Mouse (Mus musculus) midbrain, embryonic 14.5 days (tissue): ENCODE results near the gene Ccnd3. TPM values are rescaled to one million over a fixed set of nuclear protein-coding genes. Genes with fewer than 3 reads are reported as not detected.
A peak's percentile ranks its signal among the peaks of the same experiment; 100 is the strongest.

Experiments used
- ATAC-seq: fragments of 200-750 bp; cut with Nextera tagmentation; 2 replicates; pipeline ENCODE4 v1.8.0; 2017; ENCODE audit warnings: moderate number of reproducible peaks, moderate library complexity; ENCODE audit not compliant: low FRiP score, low TSS enrichment
- DNase-seq: peaks from one replicate; pipeline ENCODE4 v3.0.0-alpha.2; 2015
- H3K27ac ChIP-seq: fragments of 300-500 bp; sonication (generic); replicated peaks from 2 replicates; pipeline ENCODE4 v1.5.1; 2014; ENCODE audit warnings: mild to moderate bottlenecking, low read depth, low read length, moderate library complexity
- H3K27me3 ChIP-seq: fragments of 300-500 bp; sonication (generic); 2 replicates; pipeline ENCODE4 v1.6.1; 2014; ENCODE audit warnings: low read length, control low read depth, mixed read lengths; ENCODE audit not compliant: control insufficient read depth, insufficient read depth
- H3K36me3 ChIP-seq: fragments of 300-500 bp; sonication (generic); 2 replicates; pipeline ENCODE4 v1.6.1; 2014; ENCODE audit warnings: low read length, control low read depth; ENCODE audit not compliant: control insufficient read depth, insufficient read depth
- H3K4me1 ChIP-seq: fragments of 300-500 bp; sonication (generic); 2 replicates; pipeline ENCODE4 v1.6.1; 2014; ENCODE audit warnings: mild to moderate bottlenecking, antibody characterized with exemption, low read length, control low read depth; ENCODE audit not compliant: control insufficient read depth, insufficient read depth
- H3K4me2 ChIP-seq: fragments of 300-500 bp; sonication (generic); 2 replicates; pipeline ENCODE4 v1.6.1; 2014; ENCODE audit warnings: mild to moderate bottlenecking, low read length, moderate library complexity
- H3K4me3 ChIP-seq: fragments of 300-500 bp; sonication (generic); replicated peaks from 2 replicates; pipeline ENCODE4 v1.5.1; 2014; ENCODE audit warnings: low read depth, low read length
- H3K9ac ChIP-seq: fragments of 300-500 bp; sonication (generic); replicated peaks from 2 replicates; pipeline ENCODE4 v1.6.1; 2014; ENCODE audit warnings: mild to moderate bottlenecking, low read length, moderate library complexity
- H3K9me3 ChIP-seq: fragments of 300-500 bp; sonication (generic); 2 replicates; pipeline ENCODE4 v1.6.1; 2016; ENCODE audit warnings: low read length, control low read depth, mixed read lengths; ENCODE audit not compliant: control insufficient read depth
- WGBS: fragments of 180-500 bp; shearing (Covaris S2); extraction: QIAGEN DNeasy Blood & Tissue Kit; methylation state at CpG from one replicate; pipeline ENCODE4 v1.1.7; 2014; 5-methylcytosine and 5-hydroxymethylcytosine counted together
- polyA plus RNA-seq: library from polyadenylated mRNA; unstranded; fragments of >200 nt; fragmentation: Nextera tagmentation; extraction: Ambion mirVana; gene quantifications from 2 replicates; pipeline ENCODE4 v1.2.1, GENCODE M21; 2014

The Ccnd3 gene
- polyA plus RNA-seq, 1 experiment from 2014 or later, result 67.3 TPM

DNA sequence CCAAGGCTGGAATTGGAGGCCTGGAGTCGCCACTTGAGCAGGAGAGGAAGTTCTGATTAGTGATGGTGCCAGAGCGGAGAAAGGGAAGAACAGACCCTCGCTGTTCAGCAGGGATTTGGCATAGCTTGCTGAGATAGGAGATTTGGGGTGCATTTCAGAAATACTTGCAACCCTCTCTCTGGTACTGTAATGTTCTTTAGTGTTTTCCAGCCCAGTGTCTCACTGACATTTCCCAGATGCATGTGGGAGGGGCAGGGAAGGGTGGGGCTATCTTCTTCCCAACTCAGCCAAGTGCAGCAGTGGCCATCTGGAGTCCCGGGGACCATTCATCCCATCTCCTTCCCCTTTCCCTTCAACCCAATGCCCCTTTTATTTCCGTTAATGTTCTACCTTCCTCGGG, 54.9 kb downstream of the Ccnd3 start:
- H3K4me3 ChIP-seq, result no peak overlapping the region
- no peaks in the 10 kb centered on the region for H3K4me1 ChIP-seq
- no peak overlapping the region for H3K27ac ChIP-seq
- H3K36me3 ChIP-seq, result no peaks in the 10 kb centered on the region
- no peaks in the 10 kb centered on the region for H3K9me3 ChIP-seq
- WGBS, result 75% methylated on average over 6 of the region's 6 CpGs
- no peak overlapping the region for H3K9ac ChIP-seq
- DNase-seq (no peak), ATAC-seq (no peak)
- H3K4me2 ChIP-seq, result no peak overlapping the region
- no peaks in the 10 kb centered on the region for H3K27me3 ChIP-seq

DNA sequence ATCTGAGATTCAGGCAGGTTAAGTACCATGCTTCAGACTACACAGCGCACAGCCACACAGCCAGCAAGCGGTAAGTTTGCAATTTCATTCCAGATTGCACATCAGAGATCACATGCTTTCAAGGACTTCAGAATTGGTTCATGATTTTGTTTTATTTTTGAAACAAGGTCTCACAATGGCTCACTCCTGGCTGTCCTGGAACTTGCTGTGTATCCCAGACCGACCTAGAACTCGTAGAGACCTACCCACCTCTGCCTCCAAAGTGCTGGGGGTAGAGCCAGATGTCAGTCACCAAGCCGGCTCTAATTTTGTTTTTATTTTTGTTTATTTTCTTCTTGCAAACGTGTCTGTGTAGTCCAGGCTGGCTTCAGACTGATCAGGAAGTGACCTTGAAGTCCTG, 58.0 kb downstream of the Ccnd3 start:
- no peak for DNase-seq
- H3K4me3 ChIP-seq, result no peak overlapping the region
- no peak for ATAC-seq
- no peaks in the 10 kb centered on the region for H3K27me3 ChIP-seq
- no peaks in the 10 kb centered on the region for H3K9me3 ChIP-seq
- 82% methylated on average over 6 of the region's 6 CpGs for WGBS
- no peak overlapping the region for H3K27ac ChIP-seq
- H3K4me1 ChIP-seq, result no peaks in the 10 kb centered on the region
- H3K9ac ChIP-seq, result no peak overlapping the region
- no peak overlapping the region for H3K4me2 ChIP-seq
- H3K36me3 ChIP-seq, result no peaks in the 10 kb centered on the region

DNA sequence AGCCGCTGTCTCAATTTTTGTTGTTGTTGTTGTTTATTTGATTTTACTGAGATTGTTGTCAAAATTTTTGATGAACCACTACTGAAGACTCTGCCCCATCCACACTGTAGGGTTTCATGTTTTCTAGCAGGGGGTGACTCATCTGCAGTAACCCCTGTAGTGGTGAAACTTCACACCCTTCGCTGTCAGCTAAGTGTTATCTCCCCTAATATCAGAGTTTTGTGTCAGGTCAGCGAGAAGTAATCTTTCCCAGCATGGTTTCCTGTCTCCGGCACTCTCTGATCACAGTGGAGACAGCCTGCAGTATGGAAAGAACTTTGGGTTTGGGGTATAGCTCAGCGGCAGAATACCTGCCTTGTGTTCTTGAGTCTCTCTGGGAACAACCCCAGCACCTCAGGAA, 59.8 kb downstream of the Ccnd3 start:
- Histone ChIP-seq H3K27me3 (no peaks in the 10 kb centered on the region), H3K4me2 (no peak overlapping the region), H3K9me3 (no peaks in the 10 kb centered on the region), H3K9ac (no peak overlapping the region), H3K27ac (no peak overlapping the region), H3K4me1 (no peaks in the 10 kb centered on the region), H3K36me3 (no peaks in the 10 kb centered on the region), H3K4me3 (no peak overlapping the region)
- DNase-seq (no peak), ATAC-seq (no peak)
- WGBS, result 93% methylated on average over 5 of the region's 5 CpGs

DNA sequence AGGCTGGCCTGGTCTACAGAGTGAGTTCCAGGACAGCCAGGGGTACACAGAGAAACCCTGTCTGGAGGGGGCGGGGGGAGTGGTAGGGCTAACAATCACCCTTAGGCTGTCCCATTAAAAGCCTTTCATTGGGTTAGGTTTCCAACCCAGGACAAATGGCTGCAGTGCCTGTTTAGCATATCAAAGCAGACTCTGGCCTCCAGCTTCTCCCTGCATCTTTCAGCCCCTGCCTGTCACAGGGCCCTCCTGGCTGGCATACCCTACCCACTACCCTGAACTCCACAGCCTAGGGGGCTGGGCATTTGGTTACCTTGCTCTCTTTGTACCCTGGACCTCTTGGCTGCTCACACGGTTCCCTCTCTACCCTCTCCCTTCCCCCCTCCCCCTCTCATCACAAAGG, 61.3 kb downstream of the Ccnd3 start:
- peak; percentile 57 for ATAC-seq
- Histone ChIP-seq H3K4me1 (no peaks in the 10 kb centered on the region), H3K27me3 (no peaks in the 10 kb centered on the region), H3K4me3 (no peak overlapping the region), H3K9ac (no peak overlapping the region), H3K36me3 (no peaks in the 10 kb centered on the region), H3K9me3 (no peaks in the 10 kb centered on the region), H3K4me2 (no peak overlapping the region), H3K27ac (no peak overlapping the region)
- peak; percentile 9 for DNase-seq
- 6% methylated on average over 2 of the region's 2 CpGs for WGBS

DNA sequence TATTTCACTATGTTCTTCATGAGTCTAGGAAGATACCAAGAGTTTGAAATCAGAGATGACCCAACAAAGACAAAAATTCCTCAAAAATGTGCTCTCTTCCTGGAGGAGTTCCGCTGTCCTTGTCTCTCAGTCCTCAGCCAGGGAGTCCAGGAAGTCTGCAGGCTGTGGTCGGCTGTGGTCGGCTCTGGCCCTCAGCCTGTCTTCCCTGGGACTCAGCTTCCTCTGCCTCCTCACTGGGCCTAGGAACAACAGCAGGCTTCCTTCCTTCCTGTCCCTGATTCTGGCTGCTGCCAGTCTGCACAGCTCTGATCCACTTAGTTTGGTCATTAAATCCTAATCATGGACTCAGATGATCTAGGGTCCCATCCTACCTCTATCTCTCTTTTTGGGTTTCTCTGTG, 62.4 kb downstream of the Ccnd3 start:
- Histone ChIP-seq H3K27ac (no peak overlapping the region), H3K4me1 (no peaks in the 10 kb centered on the region), H3K36me3 (no peaks in the 10 kb centered on the region), H3K4me2 (no peak overlapping the region), H3K9me3 (no peaks in the 10 kb centered on the region), H3K27me3 (no peaks in the 10 kb centered on the region), H3K4me3 (no peak overlapping the region), H3K9ac (no peak overlapping the region)
- no peak for DNase-seq
- no peak for ATAC-seq
- 93% methylated on average over 3 of the region's 3 CpGs for WGBS

DNA sequence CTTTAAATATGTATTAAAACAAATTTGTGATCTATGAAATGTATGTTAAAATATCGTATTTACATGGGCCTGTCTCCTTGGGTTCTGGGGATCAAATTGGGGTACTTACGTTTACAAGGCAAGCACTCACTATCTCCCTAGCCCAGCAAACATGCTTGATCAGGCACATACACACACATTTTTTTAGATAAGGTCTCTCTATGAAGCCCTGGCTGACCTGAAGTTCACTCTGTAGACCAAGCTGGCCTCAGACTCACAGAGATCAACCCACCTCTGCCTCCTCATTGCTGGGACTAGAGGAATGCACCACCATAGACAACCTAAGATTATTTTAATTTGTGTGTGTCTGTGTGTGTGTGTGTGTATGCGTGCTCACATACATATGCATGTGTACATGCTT, 63.5 kb downstream of the Ccnd3 start:
- no peak for ATAC-seq
- H3K9me3 ChIP-seq, result no peaks in the 10 kb centered on the region
- WGBS, result 93% methylated on average over 3 of the region's 3 CpGs
- no peaks in the 10 kb centered on the region for H3K36me3 ChIP-seq
- H3K4me3 ChIP-seq, result no peak overlapping the region
- no peaks in the 10 kb centered on the region for H3K27me3 ChIP-seq
- H3K4me2 ChIP-seq, result no peak overlapping the region
- no peaks in the 10 kb centered on the region for H3K4me1 ChIP-seq
- H3K9ac ChIP-seq, result no peak overlapping the region
- DNase-seq, result no peak
- H3K27ac ChIP-seq, result no peak overlapping the region

DNA sequence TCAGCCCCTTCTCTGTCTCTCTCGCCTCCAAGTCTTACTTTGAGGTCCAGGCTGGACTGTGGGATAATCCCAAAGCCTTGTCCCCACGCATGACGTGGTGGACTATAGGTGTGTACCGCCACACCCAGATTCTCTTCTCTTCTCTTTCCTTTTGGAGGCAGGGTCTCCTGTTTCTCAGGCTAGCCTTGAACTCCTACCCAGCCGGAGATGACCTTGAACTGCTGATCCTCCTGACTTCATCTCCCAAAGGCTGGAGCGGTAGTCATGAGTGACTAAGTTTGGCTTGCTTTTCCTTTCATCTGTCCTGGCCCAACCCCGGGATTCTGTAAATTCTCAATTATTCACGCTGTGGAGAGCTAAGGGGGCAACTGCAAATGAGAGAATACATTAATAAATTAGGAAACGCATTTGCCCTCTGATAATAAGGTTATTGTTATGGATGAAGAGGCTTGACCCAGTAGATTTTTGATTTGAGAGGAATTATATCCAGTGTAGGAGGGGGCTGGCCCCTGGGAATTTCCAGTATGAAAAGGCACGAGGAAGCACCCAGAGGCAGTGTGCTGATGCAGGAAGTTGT, 64.2 kb downstream of the Ccnd3 start:
- DNase-seq (peak; percentile 32), ATAC-seq (no peak; the same call in 1 of the 2 replicates)
- 36% methylated on average over 10 of the region's 10 CpGs for WGBS

DNA sequence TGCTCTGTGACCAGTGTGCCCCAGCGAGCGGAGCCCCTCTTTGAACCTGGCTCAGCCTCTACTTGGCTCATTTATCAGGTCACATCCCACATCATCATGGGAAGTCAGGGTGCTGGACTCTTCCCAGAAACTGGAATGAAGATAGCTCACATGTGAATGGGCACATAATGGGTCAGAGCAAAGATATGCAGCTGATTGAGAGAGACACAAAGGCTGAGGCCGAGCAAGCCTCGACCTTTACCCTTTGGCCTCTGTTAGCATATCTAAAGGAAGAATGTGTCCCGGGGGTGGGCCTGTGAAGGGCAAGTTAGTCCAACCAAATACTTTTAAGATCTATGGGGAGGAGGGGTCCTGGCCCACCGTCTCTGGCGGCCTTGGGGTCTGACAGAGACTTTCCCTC, 66.8 kb downstream of the Ccnd3 start:
- Histone ChIP-seq H3K9ac (no peak overlapping the region), H3K4me1 (no peaks in the 10 kb centered on the region), H3K27ac (no peak overlapping the region), H3K36me3 (no peaks in the 10 kb centered on the region), H3K27me3 (no peaks in the 10 kb centered on the region), H3K4me3 (no peak overlapping the region), H3K9me3 (no peaks in the 10 kb centered on the region), H3K4me2 (no peak overlapping the region)
- ATAC-seq (no peak), DNase-seq (no peak)
- 13% methylated on average over 7 of the region's 7 CpGs for WGBS

More for the DNA sequence above, 64.2 kb downstream of the Ccnd3 start:
- Histone ChIP-seq H3K4me3 (no peak overlapping the region), H3K9me3 (no peaks in the 10 kb centered on the region), H3K4me1 (no peaks in the 10 kb centered on the region), H3K27me3 (no peaks in the 10 kb centered on the region), H3K36me3 (no peaks in the 10 kb centered on the region), H3K9ac (no peak overlapping the region), H3K4me2 (no peak overlapping the region), H3K27ac (no peak overlapping the region)

DNA sequence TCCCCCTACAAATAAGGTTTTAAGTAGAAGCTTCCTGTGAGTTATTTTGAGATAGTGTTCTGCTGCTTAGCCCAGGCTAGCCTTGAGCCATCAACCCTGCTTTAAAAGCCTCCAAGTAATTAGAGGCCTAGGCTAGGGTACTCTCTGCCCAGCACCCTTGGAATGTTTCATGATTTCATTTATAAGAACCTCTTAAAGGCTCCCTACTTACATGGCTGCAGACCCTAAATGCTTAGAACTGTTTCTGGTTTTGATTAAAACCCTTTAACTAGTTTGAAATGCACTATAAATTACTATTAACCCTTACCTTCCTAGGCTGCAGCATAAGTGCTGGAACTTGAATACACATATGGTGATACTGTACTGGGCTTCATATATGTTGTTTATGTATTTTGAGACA, 67.6 kb downstream of the Ccnd3 start:
- no peaks in the 10 kb centered on the region for H3K27me3 ChIP-seq
- no peaks in the 10 kb centered on the region for H3K9me3 ChIP-seq
- ATAC-seq (no peak), DNase-seq (no peak)
- H3K4me1 ChIP-seq, result no peaks in the 10 kb centered on the region
- H3K4me2 ChIP-seq, result no peak overlapping the region
- H3K36me3 ChIP-seq, result no peaks in the 10 kb centered on the region
- H3K4me3 ChIP-seq, result no peak overlapping the region
- no peak overlapping the region for H3K27ac ChIP-seq
- H3K9ac ChIP-seq, result no peak overlapping the region
